Mouse (Mus musculus) heart, postnatal 36 days (tissue): ENCODE measurements around the gene Bcl2l13. TPM values are rescaled to one million over a fixed set of nuclear protein-coding genes. Genes with fewer than 3 reads are reported as not detected.
"Not testable (repeated sequence)": the region's sequence is repeated elsewhere in the genome, so short reads cannot be mapped to it uniquely, and the experiment has no call there.

ENCODE experiments used
- DNase-seq, 2 experiments: peaks; one replicate each; pipeline ENCODE4 v3.0.0; 2021 to 2022
- intact Hi-C: fragments of 180-260 bp; cut with DNase I; formaldehyde crosslinking; loops from one replicate; pipeline ENCODE4 v1.15.1; 2025
- total RNA-seq, 2 experiments: library from RNA; stranded (reverse); gene quantifications; 2 replicates each; pipeline ENCODE4 v1.2.3; 2021

Gene Bcl2l13
- total RNA-seq, 2 experiments from 2014 or later, result 81.5 to 88.1 TPM

- intact Hi-C loops, DNase-seq: not testable (repeated sequence)
Measured at GRCm38 (mm10) chr6:120916972-120917881, 81.2 kb downstream of the Bcl2l13 start.

- DNase-seq, result no peak
- intact Hi-C loops, result no loop called here
Measured at GRCm38 (mm10) chr6:120917975-120918374, 82.0 kb downstream of the Bcl2l13 start.

- DNase-seq, intact Hi-C loops: not testable (repeated sequence)
Measured at GRCm38 (mm10) chr6:120924791-120925321, 88.8 kb downstream of the Bcl2l13 start.

GRCm38 (mm10) chr6:120926880-120927279, 90.9 kb downstream of the Bcl2l13 start:
- no peak for DNase-seq
- intact Hi-C loops, result no loop called here

- intact Hi-C loops, result no loop called here
- peak; percentile 33 to 38 for DNase-seq
Measured at GRCm38 (mm10) chr6:120927765-120928164, 91.8 kb downstream of the Bcl2l13 start.

GRCm38 (mm10) chr6:120929421-120929820, 93.4 kb downstream of the Bcl2l13 start:
- intact Hi-C loops, result no loop called here
- DNase-seq, result no peak

GRCm38 (mm10) chr6:120930450-120931306, 94.7 kb downstream of the Bcl2l13 start:
- DNase-seq, result no peak
- intact Hi-C loops, result no loop called here

GRCm38 (mm10) chr6:120932597-120932996, 96.6 kb downstream of the Bcl2l13 start:
- intact Hi-C loops, result no loop called here
- peak in 1 of 2 experiments; percentile 17 for DNase-seq

GRCm38 (mm10) chr6:120933670-120934069, 97.7 kb downstream of the Bcl2l13 start:
- intact Hi-C loops, result no loop called here
- no peak for DNase-seq

GRCm38 (mm10) chr6:120934176-120934575, 98.2 kb downstream of the Bcl2l13 start:
- no peak for DNase-seq
- intact Hi-C loops, result no loop called here

- no peak for DNase-seq
- intact Hi-C loops, result no loop called here
Measured at GRCm38 (mm10) chr6:120937104-120937617, 101.1 kb downstream of the Bcl2l13 start.

- intact Hi-C loops, result no loop called here
Measured at GRCm38 (mm10) chr6:120937999-120938608, 102.1 kb downstream of the Bcl2l13 start.

GRCm38 (mm10) chr6:120938763-120939450, 102.9 kb downstream of the Bcl2l13 start:
- no peak for DNase-seq
- intact Hi-C loops, result no loop called here

More at GRCm38 (mm10) chr6:120937999-120938608, 102.1 kb downstream of the Bcl2l13 start:
- DNase-seq, result no peak

GRCm38 (mm10) chr6:120939783-120940182, 103.8 kb downstream of the Bcl2l13 start:
- DNase-seq, result no peak
- intact Hi-C loops, result no loop called here

- intact Hi-C loops, result no loop called here
- DNase-seq, result no peak
Measured at GRCm38 (mm10) chr6:120940446-120941083, 104.6 kb downstream of the Bcl2l13 start.

GRCm38 (mm10) chr6:120941084-120941481, 105.1 kb downstream of the Bcl2l13 start:
- no peak for DNase-seq
- intact Hi-C loops, result no loop called here

- no peak for DNase-seq
- intact Hi-C loops, result no loop called here
Measured at GRCm38 (mm10) chr6:120941575-120941974, 105.6 kb downstream of the Bcl2l13 start.
